Mouse (Mus musculus): ENCODE data around the gene Zrsr2.

- no peak for TF ChIP-seq POLR2A (IDR thresholded peaks at IDR 0.05; ENCODE audit: low read depth, low read length)
- TF ChIP-seq CTCF (IDR thresholded peaks at IDR 0.05; ENCODE audit: extremely low read depth, insufficient read length, insufficient replicate concordance, low read depth, low read length) = no peak
These were observed 23.7 kb downstream of the Zrsr2 start for GRCm38 (mm10) chrX:163934731-163935130.
